Mouse (Mus musculus) mouse trophoblast stem cell (cell line): Measurements from ENCODE around the gene Pdia4.
"Not testable (repeated sequence)": the region's sequence is repeated elsewhere in the genome, so short reads cannot be mapped to it uniquely, and the experiment has no call there.

Source experiments
- in situ Hi-C, 2 experiments: fragments of 300-500 bp; cut with MseI, MboI; formaldehyde crosslinking; loops; 2 replicates in 1 of 2; 3 replicates in 1 of 2; pipeline ENCODE4 v1.15.1; 2025

Pdia4 gene

GRCm38 (mm10) chr6:47762686-47763085 is 50.5 kb downstream of the Pdia4 start:
- in situ Hi-C loops: not testable (repeated sequence)

- in situ Hi-C loops: not testable (repeated sequence)
Observed at GRCm38 (mm10) chr6:47759406-47759805, 53.8 kb downstream of the Pdia4 start.

- in situ Hi-C loops: not testable (repeated sequence)
Observed at GRCm38 (mm10) chr6:47757849-47758248, 55.4 kb downstream of the Pdia4 start.

DNA sequence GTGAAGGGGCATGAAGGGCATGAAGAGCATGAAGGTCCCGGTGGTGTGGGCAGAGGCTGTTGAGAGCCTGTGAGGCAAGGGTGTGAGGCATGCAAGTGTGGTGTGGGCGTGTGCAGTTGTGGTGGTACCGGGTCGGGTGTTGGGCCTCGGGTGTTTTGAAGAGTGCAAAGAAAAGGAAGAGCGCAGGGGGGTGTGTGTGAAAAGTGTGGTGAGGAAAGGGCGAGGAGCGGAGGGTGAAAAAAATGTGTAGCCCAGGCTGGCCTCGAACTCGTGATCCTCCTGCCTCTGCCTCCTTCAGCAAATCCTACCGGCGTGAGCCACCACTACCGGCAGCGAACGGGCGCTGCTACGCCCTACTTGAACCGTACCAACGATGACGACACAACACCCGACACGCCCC is 55.8 kb downstream of the Pdia4 start:
- in situ Hi-C loops: not testable (repeated sequence)

DNA sequence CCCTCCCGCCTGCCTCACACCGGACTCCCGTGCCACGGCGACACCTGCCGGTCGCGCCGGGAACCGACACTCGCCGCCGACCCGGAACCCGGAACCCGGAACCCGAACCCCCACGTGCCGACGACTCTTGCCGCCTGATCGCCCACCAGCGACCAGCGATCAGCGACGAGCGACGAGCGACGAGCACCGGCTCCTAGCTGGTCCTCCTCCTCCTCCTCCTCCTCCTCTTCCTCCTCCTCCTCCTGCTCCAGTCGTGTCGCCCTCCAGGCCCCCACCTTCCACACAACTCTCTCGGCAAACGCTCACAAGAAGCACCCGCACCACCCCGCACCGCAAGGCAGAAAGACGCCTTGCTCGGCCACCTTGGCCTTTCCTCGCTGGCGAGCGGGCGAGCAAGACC is 60.1 kb downstream of the Pdia4 start:
- in situ Hi-C loops: not testable (repeated sequence)

GRCm38 (mm10) chr6:47748306-47748705 is 64.9 kb downstream of the Pdia4 start:
- in situ Hi-C loops: not testable (repeated sequence)

DNA sequence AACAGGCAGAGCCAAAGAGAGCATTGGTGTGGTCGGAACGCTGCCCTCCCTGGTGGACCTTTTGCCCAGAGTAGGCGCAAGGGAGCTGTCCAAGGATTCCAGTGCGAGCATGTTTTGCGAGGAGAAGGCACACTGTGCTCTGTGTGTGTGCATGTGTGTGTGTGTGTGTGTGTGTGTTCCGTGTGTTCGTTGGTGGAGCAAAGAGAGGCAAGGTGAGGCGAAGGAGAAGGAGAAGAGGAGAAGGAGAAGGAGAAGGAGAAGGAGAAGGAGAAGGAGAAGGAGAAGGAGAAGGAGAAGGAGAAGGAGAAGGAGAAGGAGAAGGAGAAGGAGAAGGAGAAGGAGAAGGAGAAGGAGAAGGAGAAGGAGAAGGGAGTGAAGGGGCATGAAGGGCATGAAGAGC is 65.3 kb downstream of the Pdia4 start:
- in situ Hi-C loops: not testable (repeated sequence)
